Mouse (Mus musculus): ENCODE results near the gene Mdm2. TPM values are rescaled to one million over a fixed set of nuclear protein-coding genes. Genes with fewer than 3 reads are reported as not detected.

Mdm2 gene
- polyA plus RNA-seq, 1 experiment, result 36.0 TPM

- Histone ChIP-seq H3K4me3 (ENCODE audit: insufficient read depth, poor library complexity, severe bottlenecking) (no peak overlapping the region), H3K36me3 (ENCODE audit: control insufficient read depth, insufficient read depth) (peaks cover 5% of the 10 kb centered on the region), H3ac (ENCODE audit: control insufficient read depth, insufficient read length, low read depth) (no peak overlapping the region), H3K27me3 (ENCODE audit: control insufficient read depth, insufficient read depth, insufficient read length) (no peaks in the 10 kb centered on the region), H3K79me3 (ENCODE audit: low read depth) (peaks cover 9% of the 10 kb centered on the region), H3K79me2 (ENCODE audit: control insufficient read depth, insufficient read depth) (peaks cover 20% of the 10 kb centered on the region)
- TF ChIP-seq CTCF (IDR thresholded peaks at IDR 0.05; ENCODE audit: control insufficient read depth, insufficient read depth, insufficient read length) (no peak), MYOD1 (IDR thresholded peaks at IDR 0.05; ENCODE audit: control insufficient read depth, insufficient read length, low read depth) (no peak), CEBPB (IDR thresholded peaks at IDR 0.05; ENCODE audit: low read depth) (no peak), USF1 (IDR thresholded peaks at IDR 0.05; ENCODE audit: low read depth) (no peak), MAX (IDR thresholded peaks at IDR 0.05) (no peak)
Observed at GRCm38 (mm10) chr10:117714048-117714545, 3.5 kb upstream of the Mdm2 start.

GRCm38 (mm10) chr10:117713466-117713865 is 2.9 kb upstream of the Mdm2 start:
- no peak overlapping the region for H3ac ChIP-seq (ENCODE audit: control insufficient read depth, insufficient read length, low read depth)

GRCm38 (mm10) chr10:117712871-117713270 is 2.3 kb upstream of the Mdm2 start:
- Histone ChIP-seq H3K36me3 (ENCODE audit: control insufficient read depth, insufficient read depth) (peaks cover 17% of the 10 kb centered on the region), H3K27me3 (ENCODE audit: control insufficient read depth, insufficient read depth, insufficient read length) (no peaks in the 10 kb centered on the region), H3ac (ENCODE audit: control insufficient read depth, insufficient read length, low read depth) (no peak overlapping the region), H3K79me3 (ENCODE audit: low read depth) (peaks cover 21% of the 10 kb centered on the region), H3K79me2 (ENCODE audit: control insufficient read depth, insufficient read depth) (peaks cover 32% of the 10 kb centered on the region), H3K4me3 (ENCODE audit: insufficient read depth, poor library complexity, severe bottlenecking) (no peak overlapping the region)
- no peak for TF ChIP-seq USF1 (IDR thresholded peaks at IDR 0.05; ENCODE audit: low read depth)
- TF ChIP-seq FOSL1 (IDR thresholded peaks at IDR 0.05; ENCODE audit: insufficient read depth, low read length, poor library complexity, severe bottlenecking), result no peak
- no peak for TF ChIP-seq MAX (IDR thresholded peaks at IDR 0.05)
- no peak for TF ChIP-seq MYOD1 (IDR thresholded peaks at IDR 0.05; ENCODE audit: control insufficient read depth, insufficient read length, low read depth)
- no peak for TF ChIP-seq CEBPB (IDR thresholded peaks at IDR 0.05; ENCODE audit: low read depth)
- no peak for TF ChIP-seq CTCF (IDR thresholded peaks at IDR 0.05; ENCODE audit: control insufficient read depth, insufficient read depth, insufficient read length)
- no peak for TF ChIP-seq MYOG (IDR thresholded peaks at IDR 0.05; ENCODE audit: control insufficient read depth, extremely low read depth, insufficient read length)

More at GRCm38 (mm10) chr10:117713466-117713865, 2.9 kb upstream of the Mdm2 start:
- Histone ChIP-seq H3K36me3 (ENCODE audit: control insufficient read depth, insufficient read depth) (peaks cover 11% of the 10 kb centered on the region), H3K4me3 (ENCODE audit: insufficient read depth, poor library complexity, severe bottlenecking) (no peak overlapping the region), H3K27me3 (ENCODE audit: control insufficient read depth, insufficient read depth, insufficient read length) (no peaks in the 10 kb centered on the region), H3K79me2 (ENCODE audit: control insufficient read depth, insufficient read depth) (peaks cover 26% of the 10 kb centered on the region), H3K79me3 (ENCODE audit: low read depth) (peaks cover 15% of the 10 kb centered on the region)
- TF ChIP-seq MYOG (IDR thresholded peaks at IDR 0.05; ENCODE audit: control insufficient read depth, extremely low read depth, insufficient read length) (no peak), USF1 (IDR thresholded peaks at IDR 0.05; ENCODE audit: low read depth) (no peak), MYOD1 (IDR thresholded peaks at IDR 0.05; ENCODE audit: control insufficient read depth, insufficient read length, low read depth) (no peak), MAX (IDR thresholded peaks at IDR 0.05) (no peak), CEBPB (IDR thresholded peaks at IDR 0.05; ENCODE audit: low read depth) (no peak), FOSL1 (IDR thresholded peaks at IDR 0.05; ENCODE audit: insufficient read depth, low read length, poor library complexity, severe bottlenecking) (no peak), CTCF (IDR thresholded peaks at IDR 0.05; ENCODE audit: control insufficient read depth, insufficient read depth, insufficient read length) (no peak)

GRCm38 (mm10) chr10:117712191-117712754 is 1.7 kb upstream of the Mdm2 start:
- no peak overlapping the region for H3ac ChIP-seq (ENCODE audit: control insufficient read depth, insufficient read length, low read depth)
- TF ChIP-seq USF1 (IDR thresholded peaks at IDR 0.05; ENCODE audit: low read depth), result no peak
- no peak for TF ChIP-seq FOSL1 (IDR thresholded peaks at IDR 0.05; ENCODE audit: insufficient read depth, low read length, poor library complexity, severe bottlenecking)
- TF ChIP-seq CEBPB (IDR thresholded peaks at IDR 0.05; ENCODE audit: low read depth), result no peak
- TF ChIP-seq MYOD1 (IDR thresholded peaks at IDR 0.05; ENCODE audit: control insufficient read depth, insufficient read length, low read depth), result no peak
- TF ChIP-seq MYOG (IDR thresholded peaks at IDR 0.05; ENCODE audit: control insufficient read depth, extremely low read depth, insufficient read length), result no peak
- no peak for TF ChIP-seq MAX (IDR thresholded peaks at IDR 0.05)
- TF ChIP-seq CTCF (IDR thresholded peaks at IDR 0.05; ENCODE audit: control insufficient read depth, insufficient read depth, insufficient read length), result no peak
- H3K79me2 ChIP-seq (ENCODE audit: control insufficient read depth, insufficient read depth), result peaks cover 38% of the 10 kb centered on the region
- H3K79me3 ChIP-seq (ENCODE audit: low read depth), result peaks cover 27% of the 10 kb centered on the region
- no peak overlapping the region for H3K4me3 ChIP-seq (ENCODE audit: insufficient read depth, poor library complexity, severe bottlenecking)
- peaks cover 23% of the 10 kb centered on the region for H3K36me3 ChIP-seq (ENCODE audit: control insufficient read depth, insufficient read depth)
- no peaks in the 10 kb centered on the region for H3K27me3 ChIP-seq (ENCODE audit: control insufficient read depth, insufficient read depth, insufficient read length)

GRCm38 (mm10) chr10:117711408-117711807 is 850 bp upstream of the Mdm2 start:
- H3K27me3 ChIP-seq (ENCODE audit: control insufficient read depth, insufficient read depth, insufficient read length), result no peaks in the 10 kb centered on the region
- no peak overlapping the region for H3ac ChIP-seq (ENCODE audit: control insufficient read depth, insufficient read length, low read depth)
- H3K79me2 ChIP-seq (ENCODE audit: control insufficient read depth, insufficient read depth), result peaks cover 47% of the 10 kb centered on the region
- peaks cover 32% of the 10 kb centered on the region for H3K36me3 ChIP-seq (ENCODE audit: control insufficient read depth, insufficient read depth)
- TF ChIP-seq CEBPB (IDR thresholded peaks at IDR 0.05; ENCODE audit: low read depth) (no peak), FOSL1 (IDR thresholded peaks at IDR 0.05; ENCODE audit: insufficient read depth, low read length, poor library complexity, severe bottlenecking) (no peak), CTCF (IDR thresholded peaks at IDR 0.05; ENCODE audit: control insufficient read depth, insufficient read depth, insufficient read length) (no peak), USF1 (IDR thresholded peaks at IDR 0.05; ENCODE audit: low read depth) (no peak), MAX (IDR thresholded peaks at IDR 0.05) (no peak)
- H3K4me3 ChIP-seq (ENCODE audit: insufficient read depth, poor library complexity, severe bottlenecking), result no peak overlapping the region
- peaks cover 36% of the 10 kb centered on the region for H3K79me3 ChIP-seq (ENCODE audit: low read depth)

Measured in C2C12 (cell line).